Mouse (Mus musculus): ENCODE data around the gene Degs1. TPM values are rescaled to one million over a fixed set of nuclear protein-coding genes. Genes with fewer than 3 reads are reported as not detected.

Gene Degs1
- total and polyA plus RNA-seq, 3 experiments: 54.2 to 124 (median 117) TPM

DNA sequence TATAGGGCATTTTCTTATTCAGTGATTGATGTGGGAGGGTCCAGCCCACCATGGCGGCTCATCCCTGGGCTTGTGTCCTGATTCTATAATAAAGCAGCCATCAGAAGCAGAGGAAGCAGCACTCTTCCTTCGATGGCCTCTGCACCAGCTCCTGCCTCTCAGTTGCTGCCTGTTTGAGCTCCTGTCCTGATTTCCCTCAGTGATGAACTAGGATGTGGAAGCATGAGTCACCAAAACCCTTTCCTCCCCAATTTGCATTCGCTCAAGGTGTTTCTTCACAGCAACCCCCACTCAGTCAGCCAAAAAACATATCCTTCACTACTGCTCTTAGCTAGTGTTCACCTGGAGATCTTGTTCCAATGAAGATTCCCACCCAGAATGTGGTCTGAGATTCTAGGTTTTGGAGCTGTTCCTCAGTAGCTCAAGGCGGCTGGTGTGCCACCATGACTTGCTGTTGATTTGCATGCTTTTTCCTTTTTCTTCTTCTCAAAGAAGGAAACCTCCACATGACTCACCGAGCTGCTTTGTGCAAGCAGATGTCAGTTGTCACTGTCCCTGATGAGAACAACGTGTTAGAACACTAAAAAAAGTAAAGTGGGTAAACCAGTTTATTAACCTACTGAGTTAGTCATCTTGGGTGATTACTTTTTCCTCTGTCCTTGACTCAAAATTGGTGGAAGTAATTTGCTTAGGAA, 19.7 kb upstream of the Degs1 start (continued):
- TF ChIP-seq ELF1 (IDR thresholded peaks at IDR 0.05; ENCODE audit: low read depth, low read length) (no peak), MAX (IDR thresholded peaks at IDR 0.05; ENCODE audit: low read length) (peak; percentile 82), POLR2A (IDR thresholded peaks at IDR 0.05; ENCODE audit: low read depth, low read length) (no peak), NRF1 (IDR thresholded peaks at IDR 0.05; ENCODE audit: low read depth, low read length) (no peak), MXI1 (IDR thresholded peaks at IDR 0.05; ENCODE audit: low read depth, low read length) (peak; percentile 89), UBTF (IDR thresholded peaks at IDR 0.05; ENCODE audit: low read depth, low read length) (no peak), ZMIZ1 (IDR thresholded peaks at IDR 0.05; ENCODE audit: low read depth, low read length) (0 out of 2 replicates have a peak, but pooled peaks have one; percentile 33), MAZ (IDR thresholded peaks at IDR 0.05; ENCODE audit: low read depth, low read length) (0 out of 2 replicates have a peak, but pooled peaks have one; percentile 61), CTCF (conservative IDR thresholded peaks at IDR 0.05 in 1 of 2, IDR thresholded peaks at IDR 0.05 in 1 of 2; ENCODE audit: low read depth in 2 of 2, low read length in 2 of 2) (no peak)

DNA sequence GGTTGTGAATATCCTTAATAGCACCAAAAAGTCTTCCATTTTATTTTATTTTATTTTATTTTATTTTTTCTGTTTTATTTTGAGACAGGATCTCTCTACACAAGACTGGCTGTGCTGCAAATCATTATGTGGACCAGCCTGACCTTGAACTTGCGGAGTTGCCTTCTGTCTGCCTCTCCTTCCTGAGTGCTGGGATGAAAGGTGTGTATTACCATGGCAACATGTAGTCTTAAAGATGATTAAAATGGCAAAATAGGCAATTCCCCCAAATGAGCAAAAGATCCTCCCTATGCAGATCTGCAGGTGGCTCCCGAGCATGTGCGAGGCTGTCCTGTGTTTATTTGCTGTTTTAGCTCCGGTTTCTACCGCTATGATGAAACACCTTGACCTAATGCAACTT, 15.2 kb upstream of the Degs1 start:
- Histone ChIP-seq H3K36me3 (replicated peaks in 1 of 2; ENCODE audit: control insufficient read depth in 1 of 2, insufficient read depth in 1 of 2, low read length in 1 of 2) (no peaks in the 10 kb centered on the region), H3K4me2 (ENCODE audit: insufficient read depth, low read depth, poor library complexity, severe bottlenecking) (no peak overlapping the region)
- in situ Hi-C loops (cut with MboI; ENCODE audit: low pct_ligation_motif_present, low pct_unique_long_range_greater_than_20kb, low sequenced_read_pairs): no loop called here

DNA sequence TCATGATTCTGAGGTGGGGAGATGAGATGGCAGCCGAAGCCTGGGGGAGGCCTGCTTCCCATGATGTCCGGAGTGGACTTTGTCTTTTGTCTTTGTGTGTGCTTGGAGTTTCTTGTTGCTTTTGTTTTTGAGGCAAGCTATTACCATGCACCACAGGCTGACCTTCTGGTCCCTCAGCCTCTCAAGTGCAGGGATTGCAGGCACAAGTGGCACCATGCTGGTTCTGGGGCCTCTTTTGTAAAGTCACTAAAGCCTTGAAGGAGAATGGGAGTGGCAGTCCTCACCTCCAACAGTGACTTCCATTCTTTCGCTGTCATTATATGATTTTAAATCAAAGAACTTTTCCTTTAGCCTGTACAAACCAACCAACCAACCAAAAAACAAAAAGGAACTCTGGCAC, 14.6 kb upstream of the Degs1 start:
- dilution Hi-C loops (cut with MboI; ENCODE audit: extremely low pct_ligation_motif_present, extremely low pct_unique_long_range_greater_than_20kb, low sequenced_read_pairs): no loop called here
- Histone ChIP-seq H3K4me1 (ENCODE audit: control insufficient read depth in 1 of 2, insufficient read depth in 2 of 2) (peaks cover 2 to 6% of the 10 kb centered on the region in 2 experiments; a peak in 2 of 4 replicates), H3K79me2 (replicated peaks; ENCODE audit: control insufficient read depth, extremely low read depth, insufficient read depth, poor library complexity, severe bottlenecking) (no peaks in the 10 kb centered on the region), H3K36me3 (replicated peaks in 1 of 2; ENCODE audit: control insufficient read depth in 1 of 2, insufficient read depth in 1 of 2, low read length in 1 of 2) (no peaks in the 10 kb centered on the region), H3K27ac (ENCODE audit: insufficient read depth, low read depth) (no peak overlapping the region), H3K9me3 (replicated peaks; ENCODE audit: low read length) (peaks cover 2% of the 10 kb centered on the region), H3K27me3 (replicated peaks) (no peaks in the 10 kb centered on the region), H3K4me2 (ENCODE audit: insufficient read depth, low read depth, poor library complexity, severe bottlenecking) (no peak overlapping the region), H3K4me3 (replicated peaks in 1 of 3; ENCODE audit: low read depth in 2 of 3, low read length in 2 of 3, poor library complexity in 1 of 3) (no peak overlapping the region), H3K9ac (ENCODE audit: insufficient read depth, low read depth) (no peak overlapping the region)
- DNase-seq (ENCODE audit: extremely low read depth): no peak
- TF ChIP-seq CHD1 (IDR thresholded peaks at IDR 0.05; ENCODE audit: low read depth, low read length): no peak
- TF ChIP-seq EP300 (IDR thresholded peaks at IDR 0.05; ENCODE audit: low read length): no peak
- no peak for TF ChIP-seq NRF1 (IDR thresholded peaks at IDR 0.05; ENCODE audit: low read depth, low read length)
- no peak for TF ChIP-seq IRF4 (IDR thresholded peaks at IDR 0.05; ENCODE audit: low read depth, low read length)
- TF ChIP-seq GABPA (IDR thresholded peaks at IDR 0.05; ENCODE audit: insufficient replicate concordance, low read depth, low read length): no peak
- TF ChIP-seq JUND (conservative IDR thresholded peaks at IDR 0.05; ENCODE audit: low read depth, low read length): no peak
- no peak for TF ChIP-seq ZKSCAN1 (IDR thresholded peaks at IDR 0.05; ENCODE audit: borderline replicate concordance, low read depth, low read length)
- TF ChIP-seq JUN (IDR thresholded peaks at IDR 0.05; ENCODE audit: insufficient read depth, low read depth, low read length): no peak
- no peak for TF ChIP-seq ZNF384 (IDR thresholded peaks at IDR 0.05; ENCODE audit: low read depth, low read length)
- no peak for TF ChIP-seq MXI1 (IDR thresholded peaks at IDR 0.05; ENCODE audit: low read depth, low read length)
- in situ Hi-C loops (cut with MboI; ENCODE audit: low pct_ligation_motif_present, low pct_unique_long_range_greater_than_20kb, low sequenced_read_pairs): no loop called here

More for the DNA sequence above, 15.2 kb upstream of the Degs1 start:
- DNase-seq (ENCODE audit: extremely low read depth): no peak
- Histone ChIP-seq H3K27me3 (replicated peaks) (no peaks in the 10 kb centered on the region), H3K9me3 (replicated peaks; ENCODE audit: low read length) (peaks cover 2% of the 10 kb centered on the region), H3K4me1 (ENCODE audit: control insufficient read depth in 1 of 2, insufficient read depth in 2 of 2) (peaks cover 2 to 12% of the 10 kb centered on the region in 2 experiments; a peak in 2 of 4 replicates), H3K4me3 (replicated peaks in 1 of 3; ENCODE audit: low read depth in 2 of 3, low read length in 2 of 3, poor library complexity in 1 of 3) (no peak overlapping the region), H3K79me2 (replicated peaks; ENCODE audit: control insufficient read depth, extremely low read depth, insufficient read depth, poor library complexity, severe bottlenecking) (no peaks in the 10 kb centered on the region), H3K27ac (ENCODE audit: insufficient read depth, low read depth) (no peak overlapping the region), H3K9ac (ENCODE audit: insufficient read depth, low read depth) (no peak overlapping the region)
- TF ChIP-seq USF2 (conservative IDR thresholded peaks at IDR 0.05; ENCODE audit: low read depth, low read length): no peak
- TF ChIP-seq KAT2A (IDR thresholded peaks at IDR 0.05; ENCODE audit: insufficient replicate concordance, low read length): no peak
- no peak for TF ChIP-seq RAD21 (IDR thresholded peaks at IDR 0.05; ENCODE audit: low read depth, low read length)
- no peak for TF ChIP-seq BHLHE40 (IDR thresholded peaks at IDR 0.05; ENCODE audit: low read depth, low read length)
- no peak for TF ChIP-seq POLR2A (IDR thresholded peaks at IDR 0.05; ENCODE audit: low read depth, low read length)
- TF ChIP-seq IRF4 (IDR thresholded peaks at IDR 0.05; ENCODE audit: low read depth, low read length): no peak
- TF ChIP-seq ELF1 (IDR thresholded peaks at IDR 0.05; ENCODE audit: low read depth, low read length): no peak
- TF ChIP-seq JUN (IDR thresholded peaks at IDR 0.05; ENCODE audit: insufficient read depth, low read depth, low read length): no peak
- TF ChIP-seq MYC (IDR thresholded peaks at IDR 0.05; ENCODE audit: low read depth, low read length): no peak
- TF ChIP-seq NELFE (IDR thresholded peaks at IDR 0.05; ENCODE audit: low read depth, low read length): no peak
- no peak for TF ChIP-seq CTCF (conservative IDR thresholded peaks at IDR 0.05 in 1 of 2, IDR thresholded peaks at IDR 0.05 in 1 of 2; ENCODE audit: low read depth in 2 of 2, low read length in 2 of 2)
- no peak for TF ChIP-seq HCFC1 (IDR thresholded peaks at IDR 0.05; ENCODE audit: low read depth, low read length)
- TF ChIP-seq ZKSCAN1 (IDR thresholded peaks at IDR 0.05; ENCODE audit: borderline replicate concordance, low read depth, low read length): no peak
- TF ChIP-seq MEF2A (IDR thresholded peaks at IDR 0.05; ENCODE audit: borderline replicate concordance, low read depth, low read length): no peak
- no peak for TF ChIP-seq SMC3 (IDR thresholded peaks at IDR 0.05; ENCODE audit: low read depth, low read length)
- no peak for TF ChIP-seq CHD2 (IDR thresholded peaks at IDR 0.05; ENCODE audit: low read length)
- TF ChIP-seq USF1 (IDR thresholded peaks at IDR 0.05; ENCODE audit: low read depth, low read length): no peak
- TF ChIP-seq MAFK (IDR thresholded peaks at IDR 0.05; ENCODE audit: insufficient replicate concordance, low read length): no peak
- TF ChIP-seq RCOR1 (conservative IDR thresholded peaks at IDR 0.05; ENCODE audit: low read depth, low read length): no peak
- dilution Hi-C loops (cut with MboI; ENCODE audit: extremely low pct_ligation_motif_present, extremely low pct_unique_long_range_greater_than_20kb, low sequenced_read_pairs): no loop called here
